Mouse (Mus musculus) intestine, embryonic 14.5 days (tissue): ENCODE data around the gene Homer1. TPM values are rescaled to one million over a fixed set of nuclear protein-coding genes. Genes with fewer than 3 reads are reported as not detected.
A peak's percentile ranks its signal among the peaks of the same experiment; 100 is the strongest.

ENCODE experiments used
- ATAC-seq: fragments of 200-750 bp; cut with Nextera tagmentation; replicated peaks from 2 replicates; pipeline ENCODE4 v1.8.0; 2017; ENCODE audit warnings: low read depth, moderate number of reproducible peaks, moderate TSS enrichment, moderate library complexity; ENCODE audit not compliant: low FRiP score, low TSS enrichment
- DNase-seq: peaks from one replicate; pipeline ENCODE4 v3.0.0-alpha.2; 2018; ENCODE audit warnings: low spot score
- H3K27ac ChIP-seq: fragments of 300-500 bp; sonication (generic); 2 replicates; pipeline ENCODE4 v1.5.1; 2014; ENCODE audit warnings: low read depth, mild to moderate bottlenecking, control low read depth
- H3K27me3 ChIP-seq: fragments of 300-500 bp; sonication (generic); replicated peaks from 2 replicates; pipeline ENCODE4 v1.6.1; 2014; ENCODE audit warnings: low read length, control low read depth; ENCODE audit not compliant: control insufficient read depth, insufficient read depth
- H3K36me3 ChIP-seq: fragments of 300-500 bp; sonication (generic); 2 replicates; pipeline ENCODE4 v1.6.1; 2014; ENCODE audit warnings: low read length, control low read depth; ENCODE audit not compliant: control insufficient read depth, insufficient read depth
- H3K4me1 ChIP-seq: fragments of 300-500 bp; sonication (generic); replicated peaks from 2 replicates; pipeline ENCODE4 v1.6.1; 2014; ENCODE audit warnings: low read length, control low read depth, mixed read lengths; ENCODE audit not compliant: control insufficient read depth, insufficient read depth
- H3K4me2 ChIP-seq: fragments of 300-500 bp; sonication (generic); 2 replicates; pipeline ENCODE4 v1.6.1; 2014; ENCODE audit warnings: low read length
- H3K4me3 ChIP-seq: fragments of 300-500 bp; sonication (generic); 2 replicates; pipeline ENCODE4 v1.5.1; 2014; ENCODE audit warnings: low read depth, low read length, control low read depth, mixed read lengths
- H3K9ac ChIP-seq: fragments of 300-500 bp; sonication (generic); 2 replicates; pipeline ENCODE4 v1.6.1; 2014; ENCODE audit warnings: mild to moderate bottlenecking, low read length
- H3K9me3 ChIP-seq: fragments of 300-500 bp; sonication (generic); 2 replicates; pipeline ENCODE4 v1.6.1; 2016; ENCODE audit warnings: low read length, control low read depth; ENCODE audit not compliant: control insufficient read depth
- WGBS: fragments of 180-500 bp; shearing (Covaris S2); extraction: QIAGEN DNeasy Blood & Tissue Kit; methylation state at CpG from one replicate; pipeline ENCODE4 v1.1.7; 2014; 5-methylcytosine and 5-hydroxymethylcytosine counted together
- polyA plus RNA-seq: library from polyadenylated mRNA; unstranded; fragments of >200 nt; fragmentation: Nextera tagmentation; extraction: Ambion mirVana; gene quantifications from 2 replicates; pipeline ENCODE4 v1.2.1, GENCODE M21; 2014

Gene Homer1
- polyA plus RNA-seq, 1 experiment from 2014 or later = 7.2 TPM

DNA sequence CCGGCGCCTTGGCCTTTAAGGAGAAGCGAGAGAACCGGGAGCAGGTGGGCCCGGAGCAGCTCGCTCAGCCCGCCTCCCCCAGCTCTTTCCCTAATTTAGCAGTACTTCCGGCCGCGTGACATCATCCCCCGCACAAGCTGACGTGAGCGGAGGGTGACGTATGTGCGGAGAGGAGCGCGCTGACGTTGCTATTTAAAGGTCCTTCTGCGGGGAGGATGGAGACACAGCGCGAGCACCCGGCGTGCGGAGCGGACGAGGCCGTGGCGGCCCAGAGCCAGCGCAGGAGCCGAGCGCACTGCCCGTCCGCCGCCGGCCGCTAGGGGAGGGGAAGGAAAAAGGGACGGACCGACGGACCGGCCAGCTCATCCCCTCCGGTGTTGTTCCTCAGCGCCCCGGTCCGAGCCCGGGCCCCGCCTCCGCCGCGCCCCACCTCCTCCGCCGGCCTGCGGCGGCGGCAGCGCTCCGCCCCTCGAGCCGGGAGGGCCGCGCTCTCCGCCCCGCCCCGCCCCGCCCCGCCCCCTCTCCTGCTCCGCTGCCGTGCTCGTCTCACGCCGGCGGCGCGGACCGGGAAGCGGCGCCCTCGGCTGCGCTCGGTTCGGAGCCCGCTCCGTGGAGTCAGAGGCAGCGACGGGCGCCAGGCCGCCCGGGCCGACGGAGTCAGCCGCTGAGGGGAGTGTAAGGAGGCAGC lies 4.3 kb downstream of the Homer1 start:
- Histone ChIP-seq H3K4me1 (peaks cover 17% of the 10 kb centered on the region), H3K9me3 (no peaks in the 10 kb centered on the region), H3K27me3 (no peaks in the 10 kb centered on the region), H3K27ac (peak overlapping the region; percentile 97), H3K4me3 (peak overlapping the region; percentile 86), H3K9ac (peak overlapping the region; percentile 90), H3K4me2 (peak overlapping the region; percentile 66), H3K36me3 (no peaks in the 10 kb centered on the region; the same call in 1 of the 2 replicates)
- DNase-seq (peak; percentile 99), ATAC-seq (peak; percentile 97)
- under 1% methylated on average over 72 of the region's 90 CpGs for WGBS

DNA sequence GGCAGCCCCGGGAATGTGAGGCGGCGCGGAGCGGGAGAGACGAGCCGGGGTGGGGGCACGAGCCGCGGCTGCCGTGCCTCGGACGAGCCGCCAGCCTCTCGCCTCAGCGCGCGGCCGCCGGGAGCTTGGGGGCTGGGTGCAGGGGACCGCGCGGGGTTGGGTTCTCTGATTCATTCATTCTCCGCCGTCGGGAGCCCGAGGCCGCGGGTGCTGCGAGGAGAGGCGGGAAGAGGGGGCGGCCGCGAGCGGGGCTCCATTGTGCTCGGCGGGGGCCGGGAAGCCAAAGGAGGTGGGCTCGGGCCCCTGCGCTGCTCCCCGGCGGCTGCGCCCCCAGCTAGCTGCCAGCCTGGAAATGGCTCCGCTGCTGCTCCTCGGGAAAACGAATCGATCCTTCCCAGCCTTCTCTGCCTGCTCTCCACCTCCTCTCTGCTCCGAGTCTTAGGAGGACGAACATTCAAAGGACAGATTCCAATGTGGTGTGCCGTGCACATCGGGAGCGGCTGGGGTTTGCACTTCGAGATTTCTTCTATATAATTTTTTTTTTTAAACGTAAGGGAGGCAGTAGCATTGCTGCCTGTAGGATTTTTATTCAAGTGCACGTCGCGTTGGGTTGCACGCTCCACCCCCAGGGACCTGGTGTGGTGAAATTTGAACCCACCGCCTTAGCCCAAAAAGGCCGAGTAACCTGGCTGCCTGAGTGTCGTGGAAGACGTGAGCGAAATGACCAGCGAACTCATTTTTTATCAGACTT lies 5.0 kb downstream of the Homer1 start:
- H3K27ac ChIP-seq = peak overlapping the region; percentile 97
- H3K36me3 ChIP-seq = no peaks in the 10 kb centered on the region; the same call in 1 of the 2 replicates
- H3K4me2 ChIP-seq = peak overlapping the region; percentile 66
- under 1% methylated on average over 63 of the region's 64 CpGs for WGBS
- no peaks in the 10 kb centered on the region for H3K9me3 ChIP-seq
- H3K4me3 ChIP-seq = peak overlapping the region; percentile 86
- no peaks in the 10 kb centered on the region for H3K27me3 ChIP-seq
- DNase-seq (peak; percentile 83), ATAC-seq (peak; percentile 56)
- H3K9ac ChIP-seq = peak overlapping the region; percentile 90
- H3K4me1 ChIP-seq = peaks cover 20% of the 10 kb centered on the region

DNA sequence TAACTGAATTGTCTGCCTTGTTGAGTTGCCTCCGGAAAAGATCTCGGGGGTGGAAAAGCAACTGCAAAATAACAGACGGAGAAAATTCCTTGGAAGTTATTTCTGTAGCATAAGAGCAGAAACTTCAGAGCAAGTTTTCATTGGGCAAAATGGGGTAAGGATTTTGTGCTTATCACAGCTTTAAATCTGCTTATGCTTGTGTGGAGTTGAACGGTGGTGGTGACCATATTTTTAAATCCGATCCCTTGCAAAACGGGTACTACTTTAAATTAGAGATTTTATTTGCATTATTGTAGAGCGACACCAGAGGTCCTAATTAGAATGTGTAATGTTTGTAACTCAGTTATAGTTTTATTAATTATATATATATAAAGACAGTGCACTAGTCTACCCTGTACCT lies 5.7 kb downstream of the Homer1 start:
- no peaks in the 10 kb centered on the region for H3K9me3 ChIP-seq
- H3K27ac ChIP-seq = no peak overlapping the region
- 10% methylated on average over 7 of the region's 7 CpGs for WGBS
- H3K27me3 ChIP-seq = no peaks in the 10 kb centered on the region
- no peak for DNase-seq
- peaks cover 20% of the 10 kb centered on the region for H3K4me1 ChIP-seq
- no peak for ATAC-seq
- peak overlapping the region; percentile 90 for H3K9ac ChIP-seq
- H3K4me2 ChIP-seq = peak overlapping the region; percentile 66
- H3K4me3 ChIP-seq = peak overlapping the region; percentile 86
- H3K36me3 ChIP-seq = no peaks in the 10 kb centered on the region; the same call in 1 of the 2 replicates

DNA sequence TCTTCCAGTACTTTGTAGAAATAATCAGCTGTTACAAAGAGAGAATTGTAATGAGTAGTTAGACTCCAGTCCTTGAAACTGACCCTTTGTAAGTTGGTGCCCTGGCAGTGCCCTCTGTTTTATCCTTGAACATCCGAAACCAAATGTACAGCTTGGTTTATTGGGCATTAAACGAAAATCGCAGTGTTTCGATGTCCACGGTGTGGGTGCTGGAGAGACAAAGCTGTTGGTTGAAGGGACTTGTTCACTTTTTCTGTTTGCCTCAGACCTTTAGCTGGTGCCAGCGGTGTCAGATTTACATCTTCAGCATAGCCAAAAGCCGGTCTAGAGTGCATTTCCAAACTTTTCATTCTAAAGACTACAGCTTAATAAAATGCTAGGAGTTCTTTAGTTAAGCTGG lies 6.2 kb downstream of the Homer1 start:
- Histone ChIP-seq H3K27ac (no peak overlapping the region), H3K9ac (peak overlapping the region; percentile 30; the same call in 1 of the 2 replicates), H3K9me3 (no peaks in the 10 kb centered on the region), H3K4me2 (peak overlapping the region; percentile 66), H3K4me1 (peaks cover 20% of the 10 kb centered on the region), H3K4me3 (peak overlapping the region; percentile 86), H3K27me3 (no peaks in the 10 kb centered on the region), H3K36me3 (no peaks in the 10 kb centered on the region; the same call in 1 of the 2 replicates)
- DNase-seq (peak; percentile 57), ATAC-seq (no peak)
- 15% methylated on average over 7 of the region's 7 CpGs for WGBS

DNA sequence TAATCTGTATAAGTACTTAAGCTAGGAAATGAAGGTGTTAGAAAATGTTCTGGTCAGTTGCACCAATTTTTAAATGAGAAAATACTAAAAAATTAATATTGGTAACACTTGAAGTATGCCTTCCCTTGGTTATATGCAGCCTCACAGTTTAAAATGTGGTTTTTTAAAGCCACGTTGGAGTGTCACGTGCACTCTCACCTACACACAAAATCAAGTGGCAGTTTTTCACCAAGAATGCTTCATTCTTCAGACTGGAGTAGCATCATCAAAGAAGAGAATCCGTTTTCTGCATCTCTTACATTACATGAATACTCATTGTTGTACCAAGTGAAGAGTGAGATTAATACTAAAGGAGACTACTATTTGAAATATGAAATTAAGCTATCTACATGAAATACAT lies 7.1 kb downstream of the Homer1 start:
- Histone ChIP-seq H3K4me3 (peak overlapping the region; percentile 86; the same call in 1 of the 2 replicates), H3K4me1 (peaks cover 20% of the 10 kb centered on the region), H3K27me3 (no peaks in the 10 kb centered on the region), H3K27ac (no peak overlapping the region), H3K9ac (no peak overlapping the region), H3K9me3 (no peaks in the 10 kb centered on the region), H3K36me3 (no peaks in the 10 kb centered on the region; the same call in 1 of the 2 replicates), H3K4me2 (peak overlapping the region; percentile 66)
- no peak for ATAC-seq
- 68% methylated on average over 3 of the region's 3 CpGs for WGBS
- no peak for DNase-seq

DNA sequence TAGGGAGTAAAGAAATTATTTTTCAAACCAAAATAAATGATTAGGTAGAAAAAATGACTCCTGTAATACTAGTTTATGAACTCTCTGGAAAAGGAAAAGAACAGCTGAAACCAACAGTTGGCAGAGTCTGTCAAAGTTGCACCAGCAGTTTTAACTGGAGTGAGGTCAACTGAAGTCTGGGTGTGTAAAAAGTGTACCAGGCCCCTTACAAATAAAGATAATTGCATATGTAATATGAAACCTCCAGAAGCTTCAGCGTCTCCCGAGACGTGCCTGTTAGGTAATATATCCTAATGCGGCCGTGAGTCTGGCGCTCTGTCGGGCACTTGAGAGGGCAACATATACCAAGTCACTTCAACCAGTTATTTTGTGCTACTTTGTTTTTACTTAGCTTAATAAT lies 8.3 kb downstream of the Homer1 start:
- Histone ChIP-seq H3K27ac (no peak overlapping the region), H3K9ac (no peak overlapping the region), H3K9me3 (no peaks in the 10 kb centered on the region), H3K36me3 (no peaks in the 10 kb centered on the region; the same call in 1 of the 2 replicates), H3K4me3 (peak overlapping the region; percentile 15; the same call in 1 of the 2 replicates), H3K27me3 (no peaks in the 10 kb centered on the region), H3K4me2 (peak overlapping the region; percentile 38), H3K4me1 (peaks cover 20% of the 10 kb centered on the region)
- DNase-seq (no peak), ATAC-seq (no peak)
- WGBS = 12% methylated on average over 7 of the region's 7 CpGs

DNA sequence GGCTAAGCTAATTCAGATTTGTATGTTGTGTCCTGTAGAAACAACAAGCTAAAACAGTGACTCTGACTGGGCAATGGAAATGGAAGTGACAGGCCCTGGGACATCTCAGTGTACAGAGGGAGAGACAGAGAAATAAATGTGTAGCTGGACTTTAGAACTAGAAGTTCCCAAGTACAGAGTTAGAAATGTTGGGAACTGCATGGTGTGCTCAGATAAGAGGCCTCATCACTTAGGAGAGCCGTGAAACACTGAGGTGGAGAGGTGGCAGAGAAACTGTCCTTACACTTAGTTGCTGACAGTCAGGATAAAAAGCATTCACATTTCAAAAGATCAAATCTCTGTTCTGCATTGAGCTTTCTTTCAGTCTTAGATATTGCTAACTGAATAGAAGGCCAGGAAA lies 9.9 kb downstream of the Homer1 start:
- WGBS = 35% methylated on average over 1 of the region's 1 CpGs
- H3K27me3 ChIP-seq = no peaks in the 10 kb centered on the region
- H3K4me3 ChIP-seq = no peak overlapping the region
- H3K4me2 ChIP-seq = no peak overlapping the region
- no peak for ATAC-seq
- H3K9ac ChIP-seq = no peak overlapping the region
- H3K9me3 ChIP-seq = no peaks in the 10 kb centered on the region
- no peaks in the 10 kb centered on the region; the same call in 1 of the 2 replicates for H3K36me3 ChIP-seq
- no peak for DNase-seq
- peaks cover 20% of the 10 kb centered on the region for H3K4me1 ChIP-seq
- no peak overlapping the region for H3K27ac ChIP-seq

DNA sequence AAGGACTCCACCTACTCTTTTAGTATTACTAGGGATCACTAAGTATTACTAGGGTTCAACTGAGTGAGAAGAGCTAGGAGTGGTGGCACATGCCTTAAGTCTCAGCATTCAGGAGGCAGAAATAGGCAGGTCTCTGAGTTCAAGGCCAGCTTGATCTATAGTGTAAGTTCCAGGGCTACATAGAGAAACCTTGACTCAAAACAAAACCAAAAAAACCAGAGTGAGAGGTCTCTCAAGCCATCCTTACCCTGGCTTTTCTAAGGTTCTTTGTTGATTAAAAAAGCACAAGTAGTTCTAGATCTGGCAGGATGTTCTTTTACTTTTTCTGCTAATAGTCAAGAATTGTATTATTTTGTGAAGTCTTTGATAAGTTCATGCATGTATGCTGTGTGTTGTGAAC lies 13.1 kb downstream of the Homer1 start:
- no peak for ATAC-seq
- Histone ChIP-seq H3K27ac (no peak overlapping the region), H3K36me3 (no peaks in the 10 kb centered on the region; the same call in 1 of the 2 replicates), H3K27me3 (no peaks in the 10 kb centered on the region), H3K9ac (no peak overlapping the region), H3K4me1 (peaks cover 14% of the 10 kb centered on the region), H3K4me2 (no peak overlapping the region), H3K4me3 (no peak overlapping the region), H3K9me3 (no peaks in the 10 kb centered on the region)
- no peak for DNase-seq
